Mouse (Mus musculus) adrenal gland, adult (tissue): ENCODE data around the gene Fnip2.
A peak's percentile ranks its signal among the peaks of the same experiment; 100 is the strongest.
"Not testable (repeated sequence)": the region's sequence is repeated elsewhere in the genome, so short reads cannot be mapped to it uniquely, and the experiment has no call there.

Experiments used
- DNase-seq, 2 experiments: peaks; one replicate each; pipeline ENCODE4 v3.0.0; 2022 to 2023; ENCODE audit warnings: low spot score in 1 of 2; ENCODE audit not compliant: inconsistent age in 2 of 2

The Fnip2 gene

DNA sequence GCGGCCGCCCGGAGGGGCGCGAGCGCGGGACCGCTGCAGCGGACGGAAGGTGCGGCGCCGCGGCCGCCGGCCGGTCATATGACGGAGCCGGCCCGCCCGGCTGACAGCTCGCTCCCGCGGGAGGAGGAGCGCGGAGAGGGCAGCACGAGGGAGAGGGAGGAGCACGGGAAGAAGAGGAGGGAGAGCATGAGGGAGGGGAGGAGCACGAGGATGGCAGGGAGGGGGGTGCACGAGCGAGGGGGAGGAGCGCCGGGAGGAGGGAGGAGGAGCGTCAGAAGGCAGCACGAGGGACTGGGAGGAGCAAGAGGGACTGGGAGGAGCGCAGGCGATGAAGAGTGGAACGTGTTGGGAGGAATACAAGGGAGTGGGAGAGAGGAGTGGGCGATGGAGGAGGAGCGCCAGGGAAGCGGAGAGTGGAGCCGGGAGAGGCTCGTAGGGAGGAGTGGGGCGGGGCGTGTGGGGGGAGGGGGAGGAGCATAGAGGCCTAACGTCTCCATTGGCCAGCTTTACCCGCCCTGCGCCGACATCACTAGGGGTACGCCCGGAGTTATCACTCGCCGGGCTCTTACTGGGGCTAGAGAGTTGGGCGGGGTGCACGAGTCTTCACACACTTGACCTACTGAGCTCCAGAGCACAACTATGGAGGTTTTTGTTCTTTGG lies at the start of gene Fnip2:
Gene Fnip2, minus strand, starts transcription at position 94 of the 660 bp plus-strand sequence.
- DNase-seq, result peak; percentile 93 to 98

DNA sequence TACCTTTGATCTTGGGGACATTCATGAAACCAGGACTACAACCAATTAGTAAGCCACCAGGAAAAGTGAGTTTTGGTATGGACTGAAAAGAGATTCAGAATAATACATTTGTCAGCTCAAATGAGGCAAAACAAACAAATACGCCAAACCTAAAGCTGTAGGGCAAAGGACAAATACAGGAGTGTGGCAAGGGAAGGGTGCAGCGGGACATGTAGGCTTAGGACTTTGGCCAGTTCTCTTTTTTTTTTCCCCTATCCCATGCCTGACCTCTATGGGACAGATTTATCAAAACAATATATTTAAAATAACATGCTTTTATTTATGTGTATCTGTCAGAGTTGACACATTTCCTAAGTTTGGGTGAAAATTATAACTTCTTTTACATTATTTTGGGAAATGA lies 42.3 kb upstream of the Fnip2 start:
- DNase-seq, result no peak

DNA sequence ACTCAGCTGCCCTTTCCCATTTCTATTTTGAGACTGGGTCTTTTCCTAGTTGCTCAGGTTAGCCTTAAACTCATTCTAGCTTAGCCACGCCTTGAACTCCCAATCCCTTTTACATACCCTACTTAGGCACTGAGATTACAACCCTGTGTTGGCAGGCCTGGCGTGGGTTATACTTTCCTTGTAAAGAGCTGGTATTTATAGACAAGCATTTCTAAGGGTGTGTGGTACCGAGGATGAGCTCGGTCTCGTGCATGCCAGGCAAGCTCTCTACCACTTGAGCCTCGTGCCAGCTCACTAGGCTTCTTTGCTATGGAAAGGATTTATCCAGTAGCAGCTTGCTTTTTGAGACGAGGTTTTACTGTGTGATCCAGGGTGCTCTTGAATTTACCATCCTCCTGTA lies 27.9 kb upstream of the Fnip2 start:
- no peak for DNase-seq

DNA sequence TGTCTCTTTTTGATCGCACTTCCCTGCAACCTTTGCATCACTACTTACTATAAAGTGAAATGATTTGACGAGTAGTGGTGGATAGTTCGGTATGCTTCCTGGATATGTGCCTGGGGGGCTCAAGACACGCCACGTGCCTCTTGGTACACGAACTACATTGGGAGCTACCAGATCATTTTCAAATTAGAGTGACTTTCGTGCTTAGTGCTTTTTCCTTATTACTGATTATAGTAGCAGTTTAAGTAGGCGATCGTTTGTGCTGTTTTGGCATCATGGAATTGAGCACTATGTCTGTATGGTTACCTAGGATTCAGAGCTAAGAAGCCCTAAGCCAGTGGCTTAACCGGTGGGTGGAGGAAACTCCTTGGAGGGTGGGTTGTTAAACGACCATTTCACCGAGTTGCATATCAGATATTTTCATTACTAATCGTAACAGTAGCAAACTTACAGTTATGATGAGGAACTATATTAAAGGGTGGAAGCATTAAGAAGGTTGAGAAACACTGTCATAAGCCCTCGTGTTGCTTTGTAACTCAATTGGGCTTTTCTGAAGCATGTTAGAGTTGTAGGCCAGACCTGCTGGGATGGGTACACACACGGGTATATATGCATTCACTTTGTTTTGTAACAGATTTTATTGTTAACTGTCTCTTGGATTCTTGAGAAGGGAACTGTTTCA lies 24.3 kb upstream of the Fnip2 start:
- no peak for DNase-seq

DNA sequence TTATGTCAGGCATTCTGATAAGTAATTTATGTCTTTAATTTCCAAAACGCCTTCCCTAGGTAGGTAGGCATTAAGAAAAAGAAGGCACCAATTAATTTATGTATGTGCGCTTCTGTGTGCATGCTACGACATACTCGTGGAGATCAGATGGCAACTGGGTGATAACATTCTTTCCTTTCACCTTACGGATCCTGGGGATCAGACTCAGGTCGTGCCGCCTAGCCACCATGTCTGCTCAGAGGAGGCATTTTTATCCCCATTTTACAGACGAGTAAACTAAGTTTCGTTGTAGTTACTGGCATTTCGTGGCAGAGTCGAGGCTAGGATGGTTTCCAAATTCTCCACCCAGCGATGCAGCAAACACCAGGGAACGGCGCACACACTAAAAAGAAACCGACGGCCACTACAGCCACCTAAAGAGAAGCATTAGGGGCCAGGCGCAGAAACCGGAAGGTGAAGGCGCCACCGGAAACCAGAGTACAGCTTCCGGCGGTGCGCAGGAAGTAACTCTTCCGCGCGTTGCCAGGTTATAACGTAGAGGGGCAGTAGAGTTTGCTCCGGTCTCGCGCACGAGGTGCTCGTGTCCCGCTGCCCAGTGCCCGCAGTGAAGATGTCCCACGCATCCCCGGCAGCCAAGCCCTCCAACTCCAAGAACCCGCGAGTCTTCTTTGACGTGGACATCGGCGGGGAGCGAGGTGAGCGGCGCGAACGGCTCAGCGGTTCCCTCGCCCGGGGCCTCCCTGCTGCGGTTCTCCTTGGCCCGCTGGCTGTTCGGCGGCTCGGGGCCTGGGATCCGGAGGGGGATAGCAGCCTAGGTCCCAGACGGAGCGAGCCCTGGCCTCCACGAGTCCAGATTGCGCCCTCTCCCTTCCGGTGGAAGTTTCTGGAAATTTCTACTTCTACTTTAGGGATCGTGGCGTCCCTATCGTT lies 23.5 kb upstream of the Fnip2 start, which contains the start of gene Ppid:
Gene Ppid, plus strand, starts transcription at position 480 of the 930 bp plus-strand sequence.
- peak; percentile 84 to 93 for DNase-seq

DNA sequence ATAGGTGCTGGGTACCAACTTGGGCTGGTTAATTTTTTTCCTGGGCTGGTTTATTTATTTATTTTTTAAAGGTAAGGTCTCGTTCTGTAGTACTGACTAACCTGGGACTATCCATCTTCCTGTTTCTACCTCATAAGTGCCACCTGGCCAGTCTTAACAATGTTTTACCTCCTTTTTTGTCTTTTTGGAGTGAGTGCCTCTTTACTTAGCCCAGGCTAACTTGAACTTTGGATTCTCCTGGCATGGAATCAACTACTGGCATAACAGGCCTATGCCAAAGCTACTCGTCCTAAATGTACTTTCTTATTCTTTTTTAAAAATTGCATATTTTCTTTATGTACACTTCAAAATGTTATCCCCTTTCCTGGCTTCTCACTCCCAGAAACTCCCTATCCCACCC lies 22.1 kb upstream of the Fnip2 start:
- DNase-seq, result no peak

DNA sequence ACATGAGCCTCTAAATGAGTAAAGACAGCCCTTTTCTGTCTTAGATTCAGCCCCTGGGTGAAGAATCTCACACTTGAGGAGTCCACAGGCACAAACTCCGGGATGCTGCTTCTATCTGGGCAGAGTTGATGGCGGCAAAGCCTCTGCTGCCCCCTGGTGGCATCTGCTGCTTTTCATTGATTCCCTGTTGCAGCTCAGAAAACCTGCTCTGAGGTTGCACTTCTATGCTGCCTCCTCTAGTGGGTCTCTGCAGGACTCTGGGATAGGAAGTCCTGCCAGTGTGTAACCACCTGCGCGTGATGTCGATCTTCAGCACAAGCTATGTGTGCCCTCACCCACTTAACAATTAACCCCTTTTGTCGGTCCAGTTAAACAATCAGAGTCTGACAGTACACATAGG lies 19.2 kb upstream of the Fnip2 start:
- DNase-seq, result peak; percentile 85 to 96

DNA sequence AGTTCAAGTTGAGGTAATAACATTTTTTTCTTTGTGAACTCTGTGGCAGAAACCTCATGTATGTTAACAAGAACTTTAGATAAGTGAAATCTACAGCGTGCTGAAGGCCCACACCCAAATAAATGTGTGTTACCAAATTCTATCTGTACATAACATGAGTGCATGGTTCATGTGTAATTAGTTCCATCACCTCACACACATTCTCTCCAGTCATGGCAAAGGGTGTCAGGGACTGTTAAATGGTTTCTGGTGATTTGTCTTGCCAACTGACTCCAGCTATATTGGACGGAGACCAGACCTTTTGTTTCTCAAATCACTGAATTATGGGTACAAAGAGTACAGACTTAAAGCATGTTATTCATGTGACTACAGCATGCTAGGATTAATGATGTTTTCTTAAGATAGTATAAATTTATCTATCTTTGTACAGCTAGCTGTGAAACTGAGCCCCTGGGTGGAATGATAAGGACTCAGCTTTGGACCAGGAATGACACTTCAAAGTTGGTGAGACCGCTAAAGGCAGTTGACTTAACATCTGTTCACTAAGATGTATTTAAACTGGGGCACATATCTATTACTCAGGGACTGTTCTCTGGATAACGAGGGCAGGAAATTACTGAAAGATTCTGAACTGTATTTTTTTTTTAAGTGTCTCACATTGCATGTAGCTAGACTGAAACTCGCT lies 12.4 kb upstream of the Fnip2 start:
- no peak for DNase-seq

DNA sequence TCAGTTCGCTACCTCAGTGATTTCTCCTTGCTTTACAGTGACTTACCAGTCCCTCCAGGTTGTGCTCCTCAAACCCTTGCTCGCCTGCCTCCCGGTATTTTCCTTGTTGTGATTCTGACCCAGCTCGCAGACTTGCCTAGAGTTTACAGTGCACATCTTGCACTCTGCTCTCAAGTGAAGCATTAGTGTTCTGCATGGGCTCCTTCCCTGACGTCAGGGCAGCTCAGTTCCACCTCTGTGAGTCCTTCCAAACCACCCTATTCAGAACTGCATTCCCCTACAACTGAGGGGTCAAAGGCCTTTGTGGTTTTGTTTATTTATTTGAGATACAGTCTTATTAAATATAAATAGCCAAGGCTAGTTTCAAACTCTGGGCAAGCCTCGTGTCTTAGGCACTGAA lies 10.6 kb upstream of the Fnip2 start:
- DNase-seq, result no peak

DNA sequence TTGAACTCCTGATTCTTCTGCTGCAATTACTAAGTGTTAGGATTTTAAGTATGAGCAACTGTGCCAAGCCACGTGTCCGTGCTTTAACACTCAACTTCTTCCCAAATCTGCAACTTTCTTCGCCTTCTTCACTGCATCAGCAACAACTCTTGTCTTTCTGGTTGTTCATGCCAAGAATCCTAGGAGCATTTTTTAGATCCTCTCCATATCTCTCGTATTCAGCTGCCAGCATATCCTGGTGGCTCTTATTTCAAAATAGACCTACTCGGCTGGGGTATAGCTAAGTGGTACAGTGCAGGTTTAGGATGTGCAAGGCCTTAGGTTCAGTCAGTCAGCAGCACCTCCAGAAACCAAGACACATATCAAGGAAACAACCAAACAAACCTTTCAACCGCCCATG lies 10.0 kb upstream of the Fnip2 start:
- DNase-seq, result no peak

DNA sequence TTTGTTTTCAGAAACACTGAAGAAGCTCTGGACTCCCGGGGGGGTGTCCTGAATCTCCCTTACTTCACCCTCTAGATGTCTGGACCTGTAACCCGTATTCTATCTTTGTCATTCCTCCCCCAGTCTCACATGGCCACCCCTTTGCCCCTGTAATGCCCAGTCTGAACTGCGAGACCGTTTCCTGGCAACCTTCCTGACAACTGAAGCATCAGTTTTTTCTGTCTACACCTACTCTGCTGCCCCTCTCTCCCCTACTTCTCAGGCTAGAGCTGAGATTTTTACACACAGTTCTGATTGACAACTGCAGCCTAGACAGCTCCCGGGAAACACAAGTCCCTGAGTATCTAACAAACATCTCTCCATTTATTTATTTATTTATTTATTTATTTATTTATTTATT lies 9.3 kb upstream of the Fnip2 start:
- no peak for DNase-seq

DNA sequence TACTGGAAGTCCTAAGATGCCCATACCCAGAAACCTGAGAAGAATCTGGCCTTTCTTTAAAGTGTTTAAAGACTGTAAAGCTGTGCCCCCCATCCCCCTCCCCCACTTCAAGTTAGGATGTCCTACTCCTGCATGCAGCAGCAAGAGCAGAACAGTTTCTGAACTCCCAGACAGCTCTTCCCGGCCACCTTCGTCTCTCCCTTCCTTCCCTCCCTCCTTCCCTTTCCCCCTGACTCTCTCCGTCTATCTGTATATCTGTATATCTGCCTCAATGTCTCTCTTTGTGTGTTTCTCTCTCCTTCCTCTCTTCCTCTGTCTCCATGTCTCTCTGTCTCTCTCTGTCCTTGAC lies 8.8 kb upstream of the Fnip2 start:
- no peak for DNase-seq

DNA sequence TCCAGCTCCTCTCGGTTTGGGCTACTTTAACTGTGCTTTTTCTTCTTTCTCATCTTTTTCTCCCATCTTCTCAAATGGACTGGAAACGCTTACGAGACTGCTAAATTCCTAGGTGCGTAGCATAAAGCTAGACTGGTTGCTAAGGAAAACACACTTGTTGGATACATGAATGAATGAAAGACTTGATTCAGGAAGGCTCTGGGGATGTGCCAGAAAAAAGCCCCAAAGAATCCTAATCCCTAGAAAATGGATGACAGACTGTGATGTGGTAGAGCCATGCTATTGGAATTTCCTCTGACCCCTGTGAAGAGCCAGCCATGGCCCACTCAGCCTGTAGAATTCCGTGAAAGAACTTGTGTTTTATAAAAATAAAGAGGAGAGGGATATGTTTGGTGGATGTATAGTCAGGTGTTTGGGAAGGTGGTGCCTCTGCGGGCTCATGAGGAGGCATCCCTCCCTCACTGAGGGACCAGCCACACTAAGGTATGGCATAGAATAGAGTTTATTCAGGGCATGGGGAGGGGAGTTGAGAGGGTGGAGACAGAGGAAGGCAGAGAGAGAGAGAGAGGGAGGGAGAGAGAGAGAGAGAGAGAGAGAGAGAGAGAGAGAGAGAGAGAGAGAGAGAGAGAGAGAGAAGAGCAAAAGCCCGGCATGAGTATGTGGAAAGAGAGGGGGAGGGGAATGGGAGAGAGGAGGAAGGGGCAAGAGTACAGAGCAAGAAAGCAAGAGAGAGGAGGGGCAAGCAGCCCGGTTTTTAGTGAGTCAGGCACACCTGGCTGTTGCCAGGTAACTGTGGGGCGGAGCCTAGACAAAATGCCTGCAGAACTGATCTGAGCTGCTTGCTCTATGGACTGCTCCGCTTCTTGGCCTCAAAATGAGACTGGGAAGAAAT lies 8.2 kb upstream of the Fnip2 start:
- no peak for DNase-seq

DNA sequence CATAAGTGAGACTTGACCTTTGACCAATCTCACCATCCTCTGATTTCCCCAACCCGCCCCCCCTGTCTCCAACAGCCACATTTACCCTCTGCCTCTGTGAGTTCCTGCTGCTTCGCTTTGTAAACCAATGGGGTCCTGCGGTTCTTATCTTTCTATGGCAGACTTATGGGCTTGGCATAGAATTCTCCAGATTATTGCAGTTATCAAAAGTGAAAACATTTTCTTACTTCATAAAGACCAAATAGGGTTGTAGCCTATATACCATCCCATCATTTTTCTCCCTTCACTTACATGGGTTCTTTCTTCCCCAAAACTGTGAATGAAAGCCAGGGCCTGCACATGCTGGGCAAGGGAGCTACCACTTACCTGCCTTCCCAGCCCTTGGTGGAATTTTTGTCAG lies 6.7 kb upstream of the Fnip2 start:
- no peak for DNase-seq

DNA sequence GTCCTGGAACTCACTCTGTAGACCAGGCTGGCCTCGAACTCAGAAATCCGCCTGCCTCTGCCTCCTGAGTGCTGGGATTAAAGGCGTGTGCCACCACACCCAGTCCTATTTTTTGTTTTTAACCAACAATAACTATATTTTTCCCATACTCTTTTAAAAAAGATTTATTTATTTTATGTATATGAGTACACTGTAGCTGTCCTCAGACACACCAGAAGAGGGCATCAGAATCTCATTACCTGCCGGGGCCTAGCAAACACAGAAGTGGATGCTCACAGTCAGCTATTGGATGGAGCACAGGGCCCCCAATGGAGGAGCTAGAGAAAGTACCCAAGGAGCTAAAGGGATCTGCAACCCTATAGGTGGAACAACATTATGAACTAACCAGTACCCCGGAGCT lies 5.8 kb upstream of the Fnip2 start:
- not testable (repeated sequence) for DNase-seq

DNA sequence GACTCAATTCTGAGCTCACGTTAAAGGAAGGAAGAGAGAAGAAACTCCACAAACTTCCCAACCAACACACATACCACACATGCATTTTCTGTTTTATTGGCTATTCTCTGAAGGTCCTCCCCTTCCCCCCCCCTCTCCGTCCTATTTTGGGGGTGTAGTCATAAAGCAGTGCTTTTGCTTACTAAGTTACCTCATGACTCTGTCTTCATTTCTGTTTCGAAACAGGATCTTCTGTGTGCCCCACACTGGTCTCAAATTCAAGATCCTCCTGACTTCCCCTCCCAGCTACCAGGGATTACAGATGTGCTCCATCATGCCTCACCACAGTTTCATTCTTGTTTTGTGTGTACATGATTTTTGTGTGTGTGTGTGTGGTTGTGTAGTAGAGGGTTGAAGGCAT lies 4.8 kb upstream of the Fnip2 start:
- DNase-seq, result no peak

DNA sequence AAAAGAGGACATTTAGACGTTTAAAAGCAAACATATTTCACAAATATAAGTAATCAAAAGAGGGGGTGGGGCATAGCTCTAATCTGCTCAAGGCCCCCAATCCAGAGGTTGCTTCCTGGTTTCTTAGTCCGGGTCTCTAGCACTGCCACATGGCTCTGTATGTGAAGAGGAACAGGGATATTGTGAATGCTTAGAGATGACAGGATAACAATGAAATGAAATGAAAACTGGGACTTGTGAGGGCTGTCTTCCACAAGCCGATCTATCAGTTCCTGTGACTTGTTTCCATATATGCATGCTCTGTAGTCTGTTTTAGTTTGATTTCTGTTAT lies 1.7 kb upstream of the Fnip2 start:
- DNase-seq, result no peak

DNA sequence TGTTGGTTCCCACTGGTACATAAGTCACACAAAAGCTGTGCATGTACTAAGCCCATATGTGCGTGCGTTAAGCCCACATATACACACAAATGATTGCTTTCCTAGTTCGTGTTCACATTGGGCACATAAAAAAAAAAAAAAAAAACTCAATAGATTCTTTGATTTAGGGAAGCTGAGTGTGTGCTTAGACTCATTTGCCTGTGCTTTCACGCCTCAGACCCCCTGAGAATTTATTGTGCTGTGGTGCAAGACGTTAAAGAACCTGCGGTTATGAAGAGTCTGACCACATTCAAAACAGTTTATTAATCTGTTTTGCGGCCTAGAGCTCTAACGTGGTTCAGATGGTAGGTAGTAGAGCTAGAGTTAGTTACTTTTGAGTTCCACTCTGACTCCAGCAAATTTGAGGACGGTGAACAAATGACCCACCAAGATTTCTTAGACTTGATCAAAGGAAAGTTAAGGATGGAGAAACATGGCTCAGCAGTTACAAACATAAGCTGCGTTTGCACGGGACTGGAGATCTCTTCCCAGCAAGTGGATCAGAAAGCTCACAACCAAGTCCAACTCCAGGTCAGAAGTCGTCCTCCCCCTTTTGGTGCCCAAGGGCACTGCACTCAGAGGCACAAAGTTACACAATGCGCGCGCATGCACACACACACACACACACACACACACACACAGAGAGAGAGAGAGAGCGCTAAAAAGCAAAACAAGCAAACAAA lies 1.2 kb upstream of the Fnip2 start:
- DNase-seq, result no peak

DNA sequence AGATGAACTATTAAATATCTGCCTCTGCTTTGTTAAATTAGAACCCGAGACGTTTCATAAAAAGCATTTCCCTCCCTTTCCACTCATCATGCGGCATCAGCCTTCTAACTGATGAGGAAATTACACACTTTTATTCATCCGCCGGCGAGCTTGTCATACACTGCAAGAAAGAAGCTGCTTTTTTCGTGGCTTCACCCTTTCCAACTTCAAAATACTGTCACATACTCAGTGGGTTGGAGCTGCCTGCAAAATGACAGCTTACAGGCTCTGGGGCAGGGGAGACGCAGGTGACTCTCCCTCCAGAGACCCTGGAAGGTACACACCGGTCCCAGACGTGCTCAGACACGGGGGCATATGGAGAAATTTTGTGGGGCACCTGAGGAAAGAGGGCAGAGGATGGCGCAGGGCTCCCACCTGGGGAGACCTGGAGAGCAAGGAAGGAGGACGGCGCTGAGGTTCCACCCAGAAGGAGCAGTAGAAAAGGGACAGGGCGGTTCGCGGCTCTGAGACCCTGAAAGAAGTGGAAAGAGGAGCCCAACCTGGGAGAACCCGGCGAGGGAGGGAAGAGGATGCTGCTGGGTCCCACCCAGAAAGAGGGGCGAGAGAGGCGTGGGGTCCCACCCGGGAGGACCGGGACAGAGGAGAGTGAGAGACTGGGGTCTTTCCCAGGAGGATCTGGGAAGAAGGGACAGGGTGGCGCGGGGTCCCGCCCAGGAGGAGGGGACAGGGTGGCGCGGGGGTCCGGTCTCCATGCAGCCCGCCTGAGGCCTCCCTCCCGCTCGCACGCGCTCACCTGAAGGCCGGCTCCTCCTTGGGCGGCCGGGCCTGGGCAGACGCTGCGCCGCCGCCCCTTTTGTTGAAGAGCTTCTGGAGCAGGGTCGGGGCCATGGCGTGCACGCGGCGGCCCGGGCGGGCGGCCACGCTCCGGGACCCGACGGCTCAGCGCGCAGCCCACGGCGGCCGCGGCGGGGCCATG lies 592 bp downstream of the Fnip2 start:
- peak; percentile 27 to 68 for DNase-seq
